Mouse (Mus musculus) left cerebral cortex, postnatal 4 days (tissue): Measurements from ENCODE around the gene Arl13b. TPM values are rescaled to one million over a fixed set of nuclear protein-coding genes. Genes with fewer than 3 reads are reported as not detected.

ENCODE experiments used
- DNase-seq: peaks from one replicate; pipeline ENCODE4 v3.0.0-alpha.2; 2022
- intact Hi-C: fragments of 180-260 bp; cut with DNase I; formaldehyde crosslinking; loops from one replicate; pipeline ENCODE4 v1.15.1; 2025
- total RNA-seq, 2 experiments: library from RNA; stranded (reverse); gene quantifications; 2 replicates each; pipeline ENCODE4 v1.2.3; 2021

Gene Arl13b
- 10 to 100 TPM; 13.1 to 16.9 TPM for total RNA-seq

DNA sequence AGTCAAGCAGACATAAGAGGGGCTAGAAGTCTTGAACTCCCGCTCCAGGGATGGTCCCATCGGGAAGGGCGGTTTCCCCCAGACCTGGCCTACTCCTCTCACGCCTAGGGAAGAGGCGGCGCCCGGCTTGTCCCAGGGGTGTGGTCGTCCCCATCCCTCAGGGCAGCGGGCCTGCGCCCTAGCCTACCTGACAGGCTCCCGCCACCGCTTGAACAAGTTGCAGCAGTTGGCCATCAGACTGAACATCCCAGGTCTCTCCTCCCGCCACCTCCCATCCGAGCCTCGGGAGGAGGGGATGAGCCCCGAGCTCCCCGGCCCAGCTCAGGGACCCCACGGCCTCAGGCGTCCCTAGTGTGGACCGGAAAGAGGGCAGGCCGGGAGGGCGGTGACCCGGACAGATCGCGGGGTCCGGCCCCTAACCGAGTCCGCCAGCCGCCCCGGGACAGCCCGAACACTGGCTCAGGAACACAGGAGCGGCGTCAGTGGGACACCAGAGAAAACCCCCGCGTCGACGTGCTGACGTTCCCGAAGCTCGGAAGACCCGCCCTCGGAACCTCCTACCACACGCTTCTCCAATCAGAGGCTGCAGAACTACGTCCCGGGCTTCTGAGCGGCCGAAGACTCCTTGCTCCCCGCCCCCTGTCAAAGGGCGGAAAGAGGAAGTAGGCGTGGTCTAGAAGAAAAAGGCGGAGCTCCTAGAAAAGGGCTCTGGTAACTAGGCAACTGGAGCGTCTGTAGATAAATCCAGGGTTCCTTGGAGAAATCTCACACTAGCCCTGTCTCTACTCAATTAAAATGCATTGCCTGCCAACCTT, at the start of gene Arl13b:
TSS of gene Arl13b (minus strand) at position 543 of the 815 bp plus-strand sequence.
- intact Hi-C loops: no loop called here
- peak; percentile 91 for DNase-seq

DNA sequence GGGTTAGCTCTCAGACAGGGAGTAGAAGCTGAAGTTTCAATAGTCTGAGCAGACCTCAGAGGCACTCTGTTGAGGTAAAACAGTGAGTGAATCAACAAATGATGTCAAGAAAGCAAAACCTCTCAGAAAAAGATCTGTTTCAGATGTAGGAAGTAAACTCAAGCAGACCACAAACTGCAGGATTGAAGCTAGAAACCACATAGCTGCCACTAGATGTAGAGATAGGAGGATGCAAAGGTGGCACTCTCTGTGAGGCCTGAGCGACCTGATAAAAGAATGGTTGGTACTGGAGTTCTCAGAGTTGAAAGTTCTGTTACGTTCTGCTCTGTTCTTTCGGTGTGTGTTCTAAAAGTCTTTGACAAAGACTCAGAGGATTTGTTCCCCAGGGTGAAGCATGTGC, 49.0 kb upstream of the Arl13b start:
- intact Hi-C loops: no loop called here
- no peak for DNase-seq

DNA sequence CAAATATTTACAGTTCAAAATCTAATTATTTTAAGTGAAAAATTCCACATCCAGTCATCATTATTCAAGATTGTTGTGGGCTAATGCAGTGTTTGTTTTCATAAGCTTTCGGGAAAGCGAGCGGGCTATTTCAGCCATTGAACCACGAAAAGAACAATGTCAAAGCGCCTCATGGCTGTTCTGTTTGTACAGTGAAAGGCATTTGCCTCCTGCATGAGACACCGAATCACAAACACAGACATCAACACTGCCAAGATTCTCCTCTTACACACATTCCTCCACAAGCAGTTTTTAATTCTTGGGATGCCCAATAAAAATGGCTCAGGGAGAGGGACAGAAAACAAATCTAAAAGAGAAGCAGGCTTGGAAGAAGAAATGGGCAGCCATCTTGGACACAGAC, 27.2 kb upstream of the Arl13b start:
- intact Hi-C loops: no loop called here
- DNase-seq: no peak

- intact Hi-C loops: no loop called here
Measured at GRCm38 (mm10) chr16:62873180-62873579, 26.3 kb upstream of the Arl13b start.

GRCm38 (mm10) chr16:62872688-62873117, 25.9 kb upstream of the Arl13b start:
- intact Hi-C loops: no loop called here
- no peak for DNase-seq

More at GRCm38 (mm10) chr16:62873180-62873579, 26.3 kb upstream of the Arl13b start:
- DNase-seq: no peak

DNA sequence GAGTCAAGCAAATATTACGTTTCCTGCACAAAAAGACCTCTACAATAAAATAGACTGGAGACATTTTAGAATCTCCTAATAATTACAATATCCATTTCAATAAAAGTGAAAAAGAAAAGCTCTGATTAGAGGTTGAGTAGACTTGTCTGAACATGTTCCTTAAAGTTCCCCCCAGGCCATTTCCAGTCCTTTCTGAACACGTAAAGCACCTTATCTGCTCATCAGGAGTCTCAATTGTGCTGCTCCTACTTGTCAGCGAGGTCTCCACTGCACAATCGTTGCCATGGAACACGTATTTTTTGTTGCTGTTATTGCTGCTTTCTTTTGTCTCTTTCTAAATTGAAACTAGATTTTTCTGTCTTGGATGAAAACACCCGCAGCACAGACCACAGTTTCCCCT, 14.6 kb upstream of the Arl13b start:
- intact Hi-C loops: no loop called here
- DNase-seq: no peak

DNA sequence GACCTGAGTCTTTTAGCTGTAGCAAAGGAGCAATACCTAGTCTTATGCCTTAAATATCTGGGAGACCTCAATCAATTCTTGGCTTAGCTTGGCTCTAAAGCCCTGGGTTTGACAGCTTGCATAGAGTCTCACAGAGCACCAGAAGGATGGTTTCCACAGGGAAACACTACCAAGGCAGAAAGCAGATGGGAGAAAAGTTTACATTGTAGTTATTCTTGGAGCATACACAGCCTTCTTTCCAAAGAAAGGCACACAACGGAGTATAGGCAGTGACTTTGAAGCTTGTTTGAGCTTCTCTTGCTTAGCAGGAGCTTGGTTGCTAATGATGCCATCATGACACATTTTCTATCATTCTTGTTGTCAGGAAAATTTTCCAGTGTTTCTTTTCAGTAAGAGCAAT, 13.3 kb upstream of the Arl13b start:
- intact Hi-C loops: no loop called here
- DNase-seq: no peak

GRCm38 (mm10) chr16:62858018-62858417, 11.2 kb upstream of the Arl13b start:
- DNase-seq: no peak

GRCm38 (mm10) chr16:62857498-62857897, 10.7 kb upstream of the Arl13b start:
- intact Hi-C loops: no loop called here
- DNase-seq: no peak

More at GRCm38 (mm10) chr16:62858018-62858417, 11.2 kb upstream of the Arl13b start:
- intact Hi-C loops: no loop called here

DNA sequence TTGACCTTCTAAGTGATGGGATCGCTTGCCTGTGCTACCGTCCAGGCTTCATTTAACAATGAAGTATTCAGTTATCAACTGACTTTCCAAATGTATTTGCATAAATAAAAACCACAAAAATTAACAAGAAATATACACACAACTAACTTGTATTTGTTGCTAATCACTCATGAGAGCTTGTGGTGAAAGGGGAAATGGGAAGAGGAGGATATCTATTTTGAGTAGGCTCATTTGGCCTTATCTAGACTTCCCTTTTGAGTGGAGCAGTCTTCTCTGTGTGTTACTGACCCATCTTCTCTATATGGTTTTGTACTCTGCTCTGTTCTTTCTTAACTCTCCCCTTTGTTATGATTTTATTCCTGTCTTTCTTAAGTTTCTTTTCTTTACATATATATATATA, 9.4 kb upstream of the Arl13b start:
- intact Hi-C loops: no loop called here
- DNase-seq: no peak

- no peak for DNase-seq
- intact Hi-C loops: no loop called here
Measured at GRCm38 (mm10) chr16:62855385-62855784, 8.5 kb upstream of the Arl13b start.

GRCm38 (mm10) chr16:62854191-62855068, 7.6 kb upstream of the Arl13b start, which contains the start of gene Pros1:
Pros1 (plus strand) TSS chr16:62854307.
- peak; percentile 48 for DNase-seq
- intact Hi-C loops: no loop called here

- intact Hi-C loops: no loop called here
- no peak for DNase-seq
Measured at GRCm38 (mm10) chr16:62853611-62854126, 6.8 kb upstream of the Arl13b start.

DNA sequence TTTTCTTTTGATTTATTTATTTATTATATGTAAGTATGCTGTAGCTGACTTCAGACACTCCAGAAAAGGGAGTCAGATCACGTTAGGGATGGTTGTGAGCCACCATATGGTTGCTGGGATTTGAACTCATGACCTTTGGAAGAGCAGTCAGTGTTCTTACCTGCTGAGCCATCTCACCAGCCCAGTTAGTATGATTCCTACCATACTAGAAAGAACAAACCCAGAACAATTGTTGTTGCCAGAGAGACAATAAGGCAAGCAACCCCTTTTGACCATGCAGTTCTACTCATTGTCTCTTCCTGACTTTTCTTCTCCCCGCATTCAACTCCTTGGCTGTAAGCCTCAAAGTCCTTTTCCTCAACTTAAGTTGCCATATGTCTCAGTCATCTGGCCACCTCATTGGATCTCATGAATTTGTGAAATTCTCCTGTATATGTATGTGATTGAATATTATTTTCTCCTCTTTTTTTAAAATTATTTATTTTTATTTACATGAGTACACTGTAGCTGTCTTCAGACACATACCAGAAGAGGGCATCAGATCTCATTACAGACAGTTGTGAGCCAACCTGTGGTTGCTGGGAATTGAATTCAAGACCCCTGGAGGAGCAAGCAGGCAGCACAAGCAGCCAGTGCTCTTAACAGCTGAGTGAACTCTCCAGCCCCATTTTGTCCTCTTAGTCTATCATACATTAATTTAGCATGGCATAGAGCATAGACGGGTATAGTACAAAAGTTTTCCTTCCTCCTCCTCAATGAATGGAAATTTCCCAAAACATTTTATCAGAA, 5.8 kb upstream of the Arl13b start:
- intact Hi-C loops: no loop called here
- no peak for DNase-seq

- DNase-seq: no peak
- intact Hi-C loops: no loop called here
Measured at GRCm38 (mm10) chr16:62845341-62845740, 1.5 kb downstream of the Arl13b start.

DNA sequence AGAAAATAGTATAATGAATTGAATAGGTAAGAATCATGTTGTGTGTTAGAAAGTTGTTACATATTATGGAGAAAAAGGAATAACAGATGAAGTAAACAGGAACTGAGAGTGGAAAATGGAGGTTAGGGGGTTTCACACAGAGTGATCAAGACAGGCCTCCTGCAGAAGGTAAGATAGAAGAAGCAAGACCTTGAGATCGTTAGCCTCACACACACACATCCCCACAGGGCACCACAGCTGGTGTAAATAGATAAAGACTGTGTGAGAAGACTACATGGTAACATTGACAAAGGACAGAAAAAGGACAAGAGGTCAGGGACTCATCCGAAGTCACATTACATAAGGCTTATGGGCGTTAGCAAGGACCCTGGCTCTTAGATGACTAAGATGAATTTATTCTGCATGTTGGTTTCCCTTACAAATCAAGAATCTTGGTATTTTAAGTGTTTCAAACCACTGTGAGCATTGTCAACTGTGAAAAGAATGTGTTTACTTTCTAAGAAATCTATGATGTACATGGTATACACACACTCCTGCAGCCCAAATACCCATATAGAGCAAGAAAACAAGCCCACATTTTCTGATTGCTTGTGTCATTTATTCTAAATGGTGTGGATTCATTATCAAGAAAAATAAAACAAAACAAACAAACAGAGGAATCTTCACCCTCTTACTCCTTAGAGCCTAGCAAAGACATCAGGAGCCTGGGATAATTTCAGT, 12.7 kb downstream of the Arl13b start:
- DNase-seq: no peak
- intact Hi-C loops: no loop called here

DNA sequence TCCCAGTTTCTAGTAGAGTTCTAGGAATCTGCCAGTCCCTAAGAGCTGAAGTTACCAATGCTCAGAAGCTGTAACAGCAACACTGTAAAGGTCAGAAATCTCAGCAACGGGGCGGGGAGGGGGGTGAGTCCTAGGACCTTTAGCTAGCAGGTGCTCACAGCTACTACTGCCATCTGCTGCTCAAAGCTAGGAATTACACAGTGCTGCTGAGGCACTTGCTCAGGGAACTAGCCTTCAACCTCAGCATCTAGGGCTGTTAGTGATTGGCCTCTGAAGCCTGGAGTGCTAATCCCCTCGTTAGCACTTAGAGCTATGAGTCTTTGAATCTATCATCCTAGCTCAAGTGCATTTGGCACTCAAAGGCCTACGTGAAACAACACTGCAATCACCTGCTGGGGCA, 14.4 kb downstream of the Arl13b start:
- peak; percentile 35 for DNase-seq
- intact Hi-C loops: no loop called here

GRCm38 (mm10) chr16:62832027-62832426, 14.8 kb downstream of the Arl13b start:
- DNase-seq: no peak
- intact Hi-C loops: no loop called here

DNA sequence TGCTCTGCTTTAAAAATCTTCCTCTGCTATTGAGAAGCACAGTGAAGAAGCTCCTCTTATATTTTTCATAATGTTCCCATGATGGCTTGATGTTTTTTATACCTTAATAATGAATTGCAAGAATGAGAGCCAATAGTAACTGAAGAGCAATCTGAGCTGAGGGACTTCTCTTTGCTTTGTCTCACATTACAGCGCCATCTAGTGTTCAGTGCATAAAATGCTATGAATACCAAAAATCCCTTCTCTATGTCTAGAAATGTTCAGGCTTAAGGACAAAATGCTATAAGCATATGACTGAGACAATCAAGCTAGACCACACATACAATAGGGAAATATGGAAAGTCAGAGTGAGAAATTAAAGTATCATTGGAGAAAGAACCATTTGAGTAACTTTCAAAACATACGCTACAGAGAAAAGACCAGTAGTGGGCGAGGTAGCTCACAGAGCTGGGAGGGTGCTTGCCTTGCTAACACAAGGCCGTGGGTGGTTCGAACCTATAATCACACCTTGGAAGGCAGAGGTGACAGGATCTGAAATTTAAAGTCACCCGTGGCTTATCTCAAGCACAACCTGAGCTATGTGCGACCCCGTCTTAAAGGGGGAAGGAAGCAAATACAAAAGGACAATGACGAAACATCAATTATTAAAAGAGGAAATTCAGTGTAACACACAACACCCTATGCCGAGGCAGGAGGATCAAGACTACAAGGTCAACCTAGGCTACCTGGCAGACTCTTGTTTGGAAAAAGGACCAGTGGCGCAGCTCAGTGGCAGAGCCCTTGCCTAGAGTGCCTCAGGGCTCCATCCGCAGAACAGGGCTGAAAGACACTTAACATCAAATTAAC, 20.5 kb downstream of the Arl13b start:
- DNase-seq: no peak
- intact Hi-C loops: no loop called here
